In genomic region chr8:97183831-97184230, GRCm38 (mm10) we compare ENCODE assay signal across 8 mouse cellular contexts.
A peak's percentile ranks its signal among the peaks of the same experiment; 100 is the strongest.
DNase-seq lines count a peak whose midpoint lies in the region; TF ChIP-seq lines count a peak whose summit lies in the region.
"Not testable (repeated sequence)": the region's sequence is repeated elsewhere in the genome, so short reads cannot be mapped to it uniquely, and the experiment has no call there.

No protein-coding gene starts in this region.

- H3K27ac ChIP-seq in ES-Bruce4 (ENCODE audit: insufficient read depth, low read length): peak overlapping the region; percentile 21; the same call in 1 of the 2 replicates
- peak overlapping the region; percentile 58; the same call in 1 of the 2 replicates for H3K27ac ChIP-seq in ES-E14 (ENCODE audit: insufficient read depth, low read depth, low read length, poor library complexity, severe bottlenecking)
- H3K27ac ChIP-seq in cerebellum, adult 2 months (ENCODE audit: insufficient read depth, low read length): not testable (repeated sequence)

- not testable (repeated sequence) for H3K4me3 ChIP-seq in ES-Bruce4 (ENCODE audit: low read depth, low read length); ES-E14 (ENCODE audit: insufficient read depth in 1 of 2, low read depth in 1 of 2, low read length in 2 of 2, poor library complexity in 1 of 2, severe bottlenecking in 1 of 2); cerebellum, adult 2 months (replicated peaks; ENCODE audit: insufficient read depth, low read depth, low read length)

- in situ Hi-C loops in ES-E14 (cut with MboI; ENCODE audit: low sequenced_read_pairs in 2 of 2, unreplicated experiment in 2 of 2): not testable (repeated sequence)

- H3K4me1 ChIP-seq in ES-Bruce4 (ENCODE audit: control insufficient read depth, insufficient read depth, low read length); ES-E14 (ENCODE audit: control insufficient read depth in 2 of 2, insufficient read depth in 2 of 2, low read length in 2 of 2, poor library complexity in 1 of 2); cerebellum, adult 2 months (ENCODE audit: control insufficient read depth, insufficient read depth, low read length): not testable (repeated sequence)

- H3K36me3 ChIP-seq in ES-Bruce4 (ENCODE audit: control insufficient read depth, insufficient read depth, low read length, poor library complexity, severe bottlenecking); ES-E14 (ENCODE audit: control insufficient read depth, insufficient read depth, low read length, poor library complexity, severe bottlenecking): not testable (repeated sequence)

- TF ChIP-seq POLR2A in ES-Bruce4 (IDR thresholded peaks at IDR 0.05; ENCODE audit: insufficient read depth, low read length); cerebellum, adult 2 months (IDR thresholded peaks at IDR 0.05; ENCODE audit: borderline replicate concordance, insufficient read depth, low read length): not testable (repeated sequence)

- not testable (repeated sequence) for H3K9ac ChIP-seq in ES-Bruce4 (ENCODE audit: low read depth, poor library complexity, severe bottlenecking); ES-E14 (ENCODE audit: insufficient read depth, low read depth, low read length, poor library complexity, severe bottlenecking)

- WGBS in cerebellum, adult 2 months: 19% methylated on average over 13 of the region's 13 CpGs

- H3K27me3 ChIP-seq in ES-Bruce4 (ENCODE audit: control insufficient read depth, insufficient read depth, low read length, poor library complexity, severe bottlenecking); cerebellum, adult 2 months (ENCODE audit: control insufficient read depth, insufficient read depth, low read length): not testable (repeated sequence)

- DNase-seq in ES-E14 (ENCODE audit: low read depth, low spot score): not testable (repeated sequence)
- DNase-seq in ZHBTc4 (ENCODE audit: low read depth, low spot score): peak; percentile 2
- peak; percentile 14 to 21 for DNase-seq in cerebellum, adult 2 months
- peak; percentile 67 to 77 for DNase-seq in cerebellum, postnatal 10 days
- DNase-seq in cerebellum, postnatal 14 days: peak; percentile 76 to 83
- peak; percentile 49 to 63 for DNase-seq in cerebellum, postnatal 25 days
- DNase-seq in cerebellum, postnatal 36 days: peak; percentile 13 to 29

- peaks cover 20% of the 10 kb centered on the region for H3K9me3 ChIP-seq in ES-Bruce4 (replicated peaks; ENCODE audit: control insufficient read depth, insufficient read depth, low read length, poor library complexity, severe bottlenecking)
- H3K9me3 ChIP-seq in ES-E14 (ENCODE audit: control insufficient read depth, insufficient read depth, low read depth, low read length): not testable (repeated sequence)

- not testable (repeated sequence) for TF ChIP-seq CTCF in ES-Bruce4 (IDR thresholded peaks at IDR 0.05; ENCODE audit: low read depth, low read length); cerebellum, adult 2 months (IDR thresholded peaks at IDR 0.05; ENCODE audit: borderline replicate concordance, insufficient read depth, low read depth, low read length)

- TF ChIP-seq EP300 in ES-Bruce4 (IDR thresholded peaks at IDR 0.05; ENCODE audit: insufficient read depth, low read depth, low read length): not testable (repeated sequence)
